Mouse (Mus musculus): ENCODE results near the gene Tmem8.
A peak's percentile ranks its signal among the peaks of the same experiment; 100 is the strongest.

Gene Tmem8

GRCm38 (mm10) chr17:26142796-26143195 lies 29.7 kb downstream of the Tmem8 start:
- no peak for DNase-seq (ENCODE audit: low spot score)

GRCm38 (mm10) chr17:26143386-26143785 lies 30.3 kb downstream of the Tmem8 start:
- no peak for DNase-seq (ENCODE audit: low spot score)

GRCm38 (mm10) chr17:26149056-26149455 lies 36.0 kb downstream of the Tmem8 start:
- DNase-seq (ENCODE audit: low spot score), result no peak

GRCm38 (mm10) chr17:26151886-26152630 lies 39.0 kb downstream of the Tmem8 start:
- DNase-seq (ENCODE audit: low spot score), result no peak

GRCm38 (mm10) chr17:26162736-26163135 lies 49.6 kb downstream of the Tmem8 start:
- DNase-seq (ENCODE audit: low spot score), result no peak

GRCm38 (mm10) chr17:26168039-26168438 lies 54.9 kb downstream of the Tmem8 start:
- peak; percentile 61 for DNase-seq (ENCODE audit: low spot score)

Measured in lung, postnatal 25 days (tissue).